Mouse (Mus musculus) liver, embryonic 16.5 days (tissue): ENCODE measurements around the gene Cdh3. TPM values are rescaled to one million over a fixed set of nuclear protein-coding genes. Genes with fewer than 3 reads are reported as not detected.

Source experiments
- ATAC-seq: fragments of 200-750 bp; cut with Nextera tagmentation; 2 replicates; pipeline ENCODE4 v1.8.0; 2017; ENCODE audit warnings: low read depth, mild to moderate bottlenecking, moderate number of reproducible peaks, moderate library complexity
- H3K27ac ChIP-seq: fragments of 300-500 bp; sonication (generic); 2 replicates; pipeline ENCODE4 v1.5.1; 2014; ENCODE audit warnings: mild to moderate bottlenecking, low read length
- H3K27me3 ChIP-seq: fragments of 300-500 bp; sonication (generic); 2 replicates; pipeline ENCODE4 v1.6.1; 2014; ENCODE audit warnings: low read depth, low read length, mixed read lengths; ENCODE audit not compliant: control insufficient read depth, insufficient read depth
- H3K36me3 ChIP-seq: fragments of 300-500 bp; sonication (generic); 2 replicates; pipeline ENCODE4 v1.6.1; 2014; ENCODE audit warnings: mild to moderate bottlenecking; ENCODE audit not compliant: control insufficient read depth, insufficient read depth
- H3K4me1 ChIP-seq: fragments of 300-500 bp; sonication (generic); 2 replicates; pipeline ENCODE4 v1.6.1; 2014; ENCODE audit warnings: low read depth, low read length, mixed read lengths; ENCODE audit not compliant: control insufficient read depth
- H3K4me2 ChIP-seq: fragments of 300-500 bp; sonication (generic); 2 replicates; pipeline ENCODE4 v1.6.1; 2014; ENCODE audit warnings: low read depth, low read length, mixed read lengths
- H3K4me3 ChIP-seq: fragments of 300-500 bp; sonication (generic); 2 replicates; pipeline ENCODE4 v1.5.1; 2014; ENCODE audit warnings: low read depth, mild to moderate bottlenecking, low read length
- H3K9ac ChIP-seq: fragments of 300-500 bp; sonication (generic); 2 replicates; pipeline ENCODE4 v1.6.1; 2014; ENCODE audit warnings: low read depth, low read length
- H3K9me3 ChIP-seq: fragments of 300-500 bp; sonication (generic); replicated peaks from 2 replicates; pipeline ENCODE4 v1.6.1; 2016; ENCODE audit warnings: low read length; ENCODE audit not compliant: control insufficient read depth
- WGBS: fragments of 180-500 bp; shearing (Covaris S2); extraction: QIAGEN DNeasy Blood & Tissue Kit; methylation state at CpG from one replicate; pipeline ENCODE4 v1.1.7; 2014; ENCODE audit not compliant: insufficient replicate concordance; 5-methylcytosine and 5-hydroxymethylcytosine counted together
- polyA plus RNA-seq: library from polyadenylated mRNA; unstranded; fragments of >200 nt; fragmentation: Nextera tagmentation; extraction: Ambion mirVana; gene quantifications from 2 replicates; pipeline ENCODE4 v1.2.1, GENCODE M21; 2015

Cdh3 gene
- polyA plus RNA-seq, 1 experiment from 2014 or later = 1.4 TPM

DNA sequence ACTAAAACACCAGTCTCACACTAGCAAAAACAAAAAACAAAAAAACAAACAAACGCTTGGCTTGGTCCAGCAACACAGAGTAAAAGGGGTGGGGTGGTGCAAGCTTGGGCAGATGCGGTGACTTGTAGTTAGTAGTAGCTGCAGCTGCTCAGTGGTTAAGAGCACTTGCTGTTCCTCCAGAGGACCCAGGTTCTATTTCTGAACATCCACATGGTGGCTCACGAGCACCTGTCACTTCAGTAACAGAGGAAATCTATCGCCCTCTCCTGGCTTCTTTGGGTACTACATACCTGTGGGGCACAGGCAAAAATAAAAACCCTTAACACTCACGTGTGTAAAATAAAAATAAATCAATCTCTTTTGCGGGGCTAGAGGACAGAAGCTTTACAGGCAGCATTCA lies 23.8 kb downstream of the Cdh3 start:
- no peak overlapping the region for H3K4me2 ChIP-seq
- H3K4me3 ChIP-seq = no peak overlapping the region
- H3K27me3 ChIP-seq = no peaks in the 10 kb centered on the region
- no peak overlapping the region for H3K9ac ChIP-seq
- no peak for ATAC-seq
- H3K27ac ChIP-seq = no peak overlapping the region
- no peaks in the 10 kb centered on the region for H3K36me3 ChIP-seq
- no peaks in the 10 kb centered on the region for H3K4me1 ChIP-seq
- WGBS = 29% methylated on average over 6 of the region's 6 CpGs
- H3K9me3 ChIP-seq = no peaks in the 10 kb centered on the region

DNA sequence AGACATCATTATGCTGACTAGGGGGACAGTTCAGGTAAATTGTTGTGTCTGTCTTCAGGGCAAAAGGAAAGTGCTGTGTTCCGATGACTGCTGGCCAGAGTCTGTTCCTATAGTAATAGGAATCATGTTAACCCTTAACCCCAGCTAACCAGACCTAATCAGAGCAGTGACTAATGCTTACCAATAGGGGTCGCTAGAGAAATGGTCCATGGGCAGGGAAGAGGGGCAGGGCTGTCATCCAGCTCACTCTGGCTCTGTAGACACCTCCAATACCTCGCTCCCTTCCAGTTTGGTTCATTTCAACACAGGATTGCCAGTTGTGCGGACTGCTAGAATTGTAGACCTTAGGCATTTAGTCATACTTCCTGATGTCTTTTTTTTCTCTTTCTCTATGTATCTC lies 24.8 kb downstream of the Cdh3 start:
- no peaks in the 10 kb centered on the region for H3K9me3 ChIP-seq
- no peak overlapping the region for H3K9ac ChIP-seq
- no peaks in the 10 kb centered on the region for H3K27me3 ChIP-seq
- no peak overlapping the region for H3K4me3 ChIP-seq
- no peak overlapping the region for H3K27ac ChIP-seq
- no peaks in the 10 kb centered on the region for H3K4me1 ChIP-seq
- no peaks in the 10 kb centered on the region for H3K36me3 ChIP-seq
- H3K4me2 ChIP-seq = no peak overlapping the region
- 57% methylated on average over 4 of the region's 4 CpGs for WGBS
- no peak for ATAC-seq

DNA sequence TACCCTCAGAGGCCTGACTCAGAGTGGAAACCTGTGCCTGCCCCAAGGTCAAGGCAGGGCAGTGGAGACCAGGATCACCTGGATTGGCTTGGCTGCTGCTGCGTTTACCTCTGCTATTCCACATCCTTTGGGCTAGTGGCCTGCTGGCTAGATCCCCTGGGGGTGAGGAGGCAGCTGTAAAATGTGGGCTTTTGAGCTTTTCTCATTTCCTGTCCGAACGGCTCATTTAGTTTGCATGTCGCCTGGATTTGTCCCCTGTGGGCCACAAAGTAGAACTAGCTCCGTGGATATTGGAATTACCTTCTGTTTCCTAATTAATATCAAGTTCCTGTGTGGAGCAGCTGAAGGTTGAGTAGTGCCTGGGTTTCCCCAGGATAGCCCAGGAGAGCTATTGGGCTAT lies 28.5 kb downstream of the Cdh3 start:
- Histone ChIP-seq H3K4me1 (no peaks in the 10 kb centered on the region), H3K27me3 (no peaks in the 10 kb centered on the region), H3K27ac (no peak overlapping the region), H3K9ac (no peak overlapping the region), H3K36me3 (no peaks in the 10 kb centered on the region), H3K4me2 (no peak overlapping the region), H3K4me3 (no peak overlapping the region), H3K9me3 (no peaks in the 10 kb centered on the region)
- ATAC-seq = no peak
- 54% methylated on average over 5 of the region's 5 CpGs for WGBS

DNA sequence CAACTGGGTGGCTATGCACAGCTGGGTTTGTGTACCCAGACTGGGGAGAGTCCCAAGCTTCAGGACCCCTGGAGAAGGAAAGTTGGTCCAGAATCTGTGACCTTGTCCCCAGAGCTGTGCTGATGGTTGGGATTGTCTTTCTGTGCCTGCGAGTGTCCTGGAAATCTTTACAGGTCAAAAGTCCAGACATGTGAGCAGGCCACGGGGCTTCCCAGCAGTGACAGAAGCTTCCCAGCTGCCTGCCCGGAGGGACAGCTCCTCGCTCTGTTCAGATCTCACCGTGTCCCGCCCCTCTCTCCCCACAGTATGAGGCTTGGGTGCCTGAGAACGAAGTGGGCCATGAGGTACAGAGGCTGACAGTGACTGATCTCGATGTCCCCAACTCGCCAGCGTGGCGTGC lies 30.3 kb downstream of the Cdh3 start:
- Histone ChIP-seq H3K9ac (no peak overlapping the region), H3K4me1 (no peaks in the 10 kb centered on the region), H3K27ac (no peak overlapping the region), H3K36me3 (no peaks in the 10 kb centered on the region), H3K27me3 (no peaks in the 10 kb centered on the region), H3K4me3 (no peak overlapping the region), H3K9me3 (no peaks in the 10 kb centered on the region), H3K4me2 (no peak overlapping the region)
- peak; percentile 37; the same call in 1 of the 2 replicates for ATAC-seq
- WGBS = 63% methylated on average over 11 of the region's 11 CpGs

DNA sequence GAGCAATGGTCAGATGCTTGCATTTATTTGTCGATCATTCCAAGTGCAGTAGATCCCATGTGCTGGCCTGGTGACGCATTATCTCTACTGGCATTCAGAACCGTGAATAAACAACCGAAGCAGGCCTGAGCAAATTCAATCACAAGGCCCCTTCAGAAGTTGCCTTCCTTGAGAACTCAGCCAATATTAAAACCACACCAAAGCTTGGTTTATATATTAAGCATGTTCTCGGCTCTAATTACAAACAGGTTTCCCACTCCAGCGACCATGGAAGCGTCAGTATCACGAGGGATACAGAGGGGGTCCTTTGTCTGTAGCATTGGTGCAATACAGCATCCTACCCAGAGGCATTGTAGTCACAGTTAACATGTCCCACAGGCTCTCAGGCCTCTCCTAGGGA lies 32.4 kb downstream of the Cdh3 start:
- 67% methylated on average over 8 of the region's 8 CpGs for WGBS
- Histone ChIP-seq H3K27ac (no peak overlapping the region), H3K4me1 (no peaks in the 10 kb centered on the region), H3K9me3 (no peaks in the 10 kb centered on the region), H3K36me3 (no peaks in the 10 kb centered on the region), H3K27me3 (no peaks in the 10 kb centered on the region), H3K4me3 (no peak overlapping the region), H3K4me2 (no peak overlapping the region), H3K9ac (no peak overlapping the region)
- ATAC-seq = no peak

DNA sequence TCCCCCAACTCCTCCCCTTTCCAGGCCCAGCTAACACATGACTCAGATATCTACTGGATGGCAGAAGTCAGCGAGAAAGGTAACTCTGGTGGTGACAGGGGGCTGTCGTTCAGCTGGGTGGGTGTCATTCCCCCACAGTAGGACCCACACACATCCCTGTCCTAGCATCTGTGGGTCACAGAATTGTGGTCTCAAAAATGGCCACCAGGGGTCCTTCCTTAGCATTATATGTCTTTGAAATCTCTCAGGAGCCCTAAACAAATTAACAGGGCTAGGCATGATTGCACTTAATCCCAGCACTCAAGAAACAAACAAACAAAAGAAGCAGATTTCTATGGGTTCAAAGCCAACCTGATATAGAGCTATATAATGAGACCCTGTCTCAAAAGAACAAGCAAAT lies 34.5 kb downstream of the Cdh3 start:
- Histone ChIP-seq H3K4me2 (no peak overlapping the region), H3K27me3 (no peaks in the 10 kb centered on the region), H3K9ac (no peak overlapping the region), H3K9me3 (no peaks in the 10 kb centered on the region), H3K4me3 (no peak overlapping the region), H3K4me1 (no peaks in the 10 kb centered on the region), H3K27ac (no peak overlapping the region), H3K36me3 (no peaks in the 10 kb centered on the region)
- 39% methylated on average over 2 of the region's 2 CpGs for WGBS
- ATAC-seq = no peak

DNA sequence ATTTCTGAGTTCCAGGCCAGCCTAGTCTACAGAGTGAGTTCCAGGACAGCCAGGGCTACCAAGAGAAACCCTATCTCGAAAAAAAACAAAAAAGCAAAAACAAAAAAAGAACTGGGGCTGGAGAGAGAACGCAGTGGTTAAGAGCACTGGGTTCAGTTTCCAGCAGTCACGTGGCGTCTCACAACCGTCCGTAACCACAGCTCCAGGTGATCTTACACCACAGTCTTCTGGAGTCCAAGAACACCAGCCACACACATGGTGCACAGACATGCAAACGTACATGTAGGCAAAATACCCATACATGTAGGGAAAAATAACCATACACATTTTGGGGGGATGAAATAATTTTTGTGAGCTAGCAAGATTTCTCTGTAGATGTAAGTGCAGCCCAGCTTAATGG lies 36.1 kb downstream of the Cdh3 start:
- H3K27me3 ChIP-seq = no peaks in the 10 kb centered on the region
- H3K27ac ChIP-seq = no peak overlapping the region
- no peak for ATAC-seq
- no peaks in the 10 kb centered on the region for H3K36me3 ChIP-seq
- H3K4me3 ChIP-seq = no peak overlapping the region
- 53% methylated on average over 7 of the region's 7 CpGs for WGBS
- H3K4me2 ChIP-seq = no peak overlapping the region
- no peaks in the 10 kb centered on the region for H3K9me3 ChIP-seq
- no peak overlapping the region for H3K9ac ChIP-seq
- no peaks in the 10 kb centered on the region for H3K4me1 ChIP-seq

DNA sequence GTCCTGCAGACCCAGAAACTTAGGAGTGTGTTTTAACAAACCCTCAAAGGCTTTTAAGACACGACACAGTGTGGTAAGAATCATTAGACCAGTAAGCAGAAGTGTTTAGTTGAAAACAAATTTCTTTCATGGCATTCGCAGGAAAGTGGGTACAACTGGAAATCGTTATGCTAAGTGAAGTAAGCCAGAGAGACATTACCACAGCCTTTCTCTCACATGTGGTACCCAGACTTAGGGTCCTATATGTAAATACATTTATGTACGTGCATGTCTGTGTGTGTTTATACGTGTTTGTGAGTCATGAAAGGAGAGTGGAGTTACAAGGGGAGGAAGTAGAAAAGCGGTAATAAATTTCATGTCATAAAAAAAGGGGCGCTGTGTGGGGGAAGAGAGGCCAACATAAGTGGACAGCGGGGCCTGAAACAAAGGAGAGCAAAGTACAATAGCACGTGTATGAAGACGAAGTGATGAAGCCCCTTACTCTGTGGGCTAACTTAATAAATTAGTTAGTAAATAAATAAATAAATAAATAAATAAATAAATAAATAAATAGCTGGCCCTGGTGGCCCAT lies 37.8 kb downstream of the Cdh3 start:
- WGBS = 56% methylated on average over 10 of the region's 10 CpGs
- ATAC-seq = no peak
- H3K9ac ChIP-seq = no peak overlapping the region
- no peaks in the 10 kb centered on the region for H3K36me3 ChIP-seq
- H3K27ac ChIP-seq = no peak overlapping the region
- H3K4me2 ChIP-seq = no peak overlapping the region
- H3K4me3 ChIP-seq = no peak overlapping the region
- H3K27me3 ChIP-seq = no peaks in the 10 kb centered on the region
- no peaks in the 10 kb centered on the region for H3K4me1 ChIP-seq
- no peaks in the 10 kb centered on the region for H3K9me3 ChIP-seq

DNA sequence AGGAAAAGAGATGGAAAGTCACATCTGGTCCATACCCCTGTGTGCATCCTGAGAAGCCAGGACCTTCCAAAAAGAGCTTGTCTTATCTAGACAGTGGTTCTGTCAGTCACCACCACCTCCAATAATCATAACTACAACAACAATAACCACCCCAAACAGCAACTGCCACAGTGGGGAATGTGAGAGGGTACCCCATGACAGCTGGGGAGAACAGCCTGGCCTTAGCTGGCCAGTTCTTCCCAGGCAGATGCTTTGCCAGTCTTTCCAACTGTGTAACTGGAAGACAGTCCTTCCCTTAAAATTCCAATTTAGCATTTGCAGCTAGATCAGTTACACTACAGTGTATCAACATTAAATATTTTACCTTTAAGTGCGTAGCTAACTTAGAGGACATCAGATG lies 40.2 kb downstream of the Cdh3 start:
- Histone ChIP-seq H3K4me3 (no peak overlapping the region), H3K27me3 (no peaks in the 10 kb centered on the region), H3K4me1 (no peaks in the 10 kb centered on the region), H3K4me2 (no peak overlapping the region), H3K9me3 (no peaks in the 10 kb centered on the region), H3K9ac (no peak overlapping the region), H3K36me3 (no peaks in the 10 kb centered on the region), H3K27ac (no peak overlapping the region)
- ATAC-seq = no peak
- WGBS = 88% methylated on average over 1 of the region's 1 CpGs
